Mouse (Mus musculus): ENCODE results near the gene Eva1c.

DNA sequence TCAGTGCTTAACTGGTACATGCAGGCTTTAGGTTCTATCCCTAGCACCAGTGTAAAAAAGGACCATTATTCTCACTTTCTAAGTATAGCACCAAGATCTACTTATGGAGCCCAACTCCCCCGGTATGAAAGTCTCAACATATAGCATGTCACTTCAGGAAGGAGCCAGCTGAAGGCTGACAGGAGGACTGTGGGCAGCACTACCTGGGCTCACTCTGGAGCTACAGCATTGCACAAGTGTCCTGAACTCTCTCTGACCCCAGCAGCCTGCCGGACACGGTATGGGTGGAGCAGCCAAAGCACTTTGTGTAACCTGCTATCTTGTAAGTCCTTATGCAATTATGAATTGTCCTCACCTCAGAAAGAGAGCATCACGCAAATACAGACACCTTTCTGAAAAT, 41.3 kb upstream of the Eva1c start:
- TF ChIP-seq CTCF (IDR thresholded peaks at IDR 0.05; ENCODE audit: control insufficient read depth, insufficient read depth, low read length), result no peak
- TF ChIP-seq POLR2A (IDR thresholded peaks at IDR 0.05; ENCODE audit: borderline replicate concordance, control insufficient read depth, low read depth, low read length), result no peak
